Mouse (Mus musculus) natural killer cell, adult 2 months (primary cell): ENCODE data around the gene Ngfr.
"Not testable (repeated sequence)": the region's sequence is repeated elsewhere in the genome, so short reads cannot be mapped to it uniquely, and the experiment has no call there.

Experiments
- DNase-seq, 2 experiments: peaks; one replicate each; pipeline ENCODE4 v3.0.0; 2022; ENCODE audit warnings: low spot score in 2 of 2

The Ngfr gene

DNA sequence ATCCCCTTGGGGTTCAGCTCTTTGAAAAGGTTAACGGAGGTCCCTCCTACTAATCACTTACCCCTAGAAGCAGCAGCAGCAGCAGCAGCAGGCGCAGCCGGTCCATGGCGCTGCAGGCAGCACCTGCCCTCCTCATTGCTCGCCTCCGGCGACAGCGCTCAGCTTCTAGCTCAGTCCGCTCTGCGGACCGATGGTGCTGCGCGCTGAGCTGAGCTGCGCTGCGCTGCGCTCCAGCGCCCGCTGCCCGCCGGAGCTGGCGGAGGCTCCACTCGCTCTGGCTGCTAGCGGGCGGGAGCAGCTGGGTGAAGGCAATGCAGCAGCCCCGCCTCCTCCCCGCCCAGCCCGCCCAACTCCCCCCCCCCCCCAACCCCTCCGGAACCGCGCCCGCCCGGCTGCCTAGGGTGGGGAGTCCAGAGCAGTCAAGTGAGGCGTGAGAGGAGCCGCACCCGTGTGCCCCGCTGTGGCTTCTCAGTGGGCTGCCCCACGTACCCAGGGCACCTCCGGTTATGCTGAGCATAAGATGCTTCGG, at the start of gene Ngfr:
Ngfr (minus strand) TSS at position 313 of the 529 bp plus-strand sequence.
- DNase-seq = peak in 1 of 2 experiments; percentile 31

GRCm38 (mm10) chr11:95635030-95635429, 47.5 kb upstream of the Ngfr start:
- no peak for DNase-seq

- DNase-seq = no peak
Measured at GRCm38 (mm10) chr11:95633512-95634000, 46.0 kb upstream of the Ngfr start.

- no peak for DNase-seq
Measured at GRCm38 (mm10) chr11:95632474-95632873, 44.9 kb upstream of the Ngfr start.

DNA sequence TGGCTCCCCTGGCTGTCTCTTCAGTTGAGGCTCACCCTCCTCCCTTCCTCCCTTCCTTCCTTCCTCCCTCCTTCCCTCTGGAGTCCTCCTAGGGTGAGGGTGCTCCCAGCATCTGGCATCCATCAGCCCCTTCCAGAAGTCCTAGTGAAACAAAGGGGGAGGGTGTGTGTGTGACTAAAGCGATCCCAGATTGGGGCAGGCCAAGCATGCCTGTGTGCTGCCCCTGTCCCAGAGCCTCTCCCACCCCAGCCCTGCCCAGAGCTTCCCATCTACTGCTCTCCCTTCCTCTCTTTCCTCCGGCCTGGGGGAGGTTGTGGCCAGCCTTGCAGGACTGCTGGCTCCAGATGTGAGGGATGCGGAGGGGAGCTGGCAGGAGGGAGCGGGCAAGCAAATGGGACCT, 43.8 kb upstream of the Ngfr start:
- DNase-seq = no peak

DNA sequence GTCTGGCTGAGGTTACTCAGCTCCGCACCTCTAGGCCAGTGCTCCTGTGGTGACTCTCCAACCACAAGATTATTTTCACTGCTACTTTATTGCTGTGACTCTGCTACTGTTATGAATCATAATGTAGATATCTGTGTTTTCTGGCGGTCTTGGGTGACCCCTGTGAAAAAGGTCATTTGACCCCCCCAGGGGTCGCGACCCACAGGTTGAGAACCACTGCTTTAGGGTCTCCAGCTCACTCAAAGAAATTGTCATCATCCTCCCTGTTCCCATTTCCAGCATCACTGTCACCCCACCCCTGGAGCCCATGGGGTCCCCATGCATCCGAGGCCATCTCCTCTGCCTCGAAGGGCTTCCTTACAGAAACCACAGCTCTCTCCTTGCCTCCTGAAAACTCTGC, 43.0 kb upstream of the Ngfr start:
- no peak for DNase-seq

DNA sequence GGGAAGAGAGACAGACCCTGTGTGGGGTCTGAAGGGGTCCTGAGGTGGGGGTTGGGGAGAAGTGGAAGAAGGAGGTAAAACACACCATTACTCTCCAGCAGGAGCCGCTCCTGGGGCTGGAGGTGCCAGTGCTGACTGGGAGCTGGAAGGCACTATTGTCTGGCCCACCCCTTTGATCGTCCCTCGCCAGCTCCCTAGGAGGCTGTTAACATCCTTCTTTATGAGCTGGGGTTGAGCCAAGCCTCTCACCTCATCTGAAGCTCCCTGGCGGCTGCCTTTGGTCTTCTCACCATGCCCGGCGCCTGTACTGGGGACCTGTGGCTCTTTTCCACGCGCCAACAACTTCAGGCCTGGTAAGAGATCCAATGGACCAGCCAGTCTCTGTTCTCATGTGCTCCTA, 34.9 kb upstream of the Ngfr start:
- no peak for DNase-seq

DNA sequence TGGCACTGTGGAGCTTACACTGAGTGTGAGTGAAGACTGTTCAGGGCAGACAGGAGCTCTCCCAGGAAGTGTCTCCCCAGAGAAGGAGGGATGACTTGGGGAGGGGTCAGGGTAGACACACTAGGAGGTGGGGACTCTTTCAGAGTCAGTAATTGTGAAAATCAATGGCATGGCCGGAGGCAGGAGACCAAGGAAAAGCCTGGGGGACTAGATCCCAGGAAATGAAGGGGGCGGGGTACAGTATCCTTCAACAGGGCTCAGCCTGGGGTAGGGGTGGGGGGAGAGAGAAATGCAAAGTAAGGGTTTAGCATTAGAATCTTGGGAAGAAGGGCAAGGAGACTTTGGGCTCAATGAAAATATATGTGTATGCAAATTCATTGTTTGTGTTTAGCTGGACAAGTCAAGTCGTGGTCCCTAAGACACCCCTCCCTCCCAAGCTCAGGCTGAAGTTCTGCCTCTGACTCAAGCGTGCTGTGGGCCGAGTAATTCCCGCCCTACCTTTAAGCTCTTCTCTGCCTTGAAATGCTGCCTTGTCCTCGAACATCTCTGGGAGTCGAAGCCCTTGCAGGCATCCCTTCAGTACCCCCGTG, 34.1 kb upstream of the Ngfr start:
- DNase-seq = no peak

GRCm38 (mm10) chr11:95621010-95621409, 33.5 kb upstream of the Ngfr start:
- DNase-seq = no peak

DNA sequence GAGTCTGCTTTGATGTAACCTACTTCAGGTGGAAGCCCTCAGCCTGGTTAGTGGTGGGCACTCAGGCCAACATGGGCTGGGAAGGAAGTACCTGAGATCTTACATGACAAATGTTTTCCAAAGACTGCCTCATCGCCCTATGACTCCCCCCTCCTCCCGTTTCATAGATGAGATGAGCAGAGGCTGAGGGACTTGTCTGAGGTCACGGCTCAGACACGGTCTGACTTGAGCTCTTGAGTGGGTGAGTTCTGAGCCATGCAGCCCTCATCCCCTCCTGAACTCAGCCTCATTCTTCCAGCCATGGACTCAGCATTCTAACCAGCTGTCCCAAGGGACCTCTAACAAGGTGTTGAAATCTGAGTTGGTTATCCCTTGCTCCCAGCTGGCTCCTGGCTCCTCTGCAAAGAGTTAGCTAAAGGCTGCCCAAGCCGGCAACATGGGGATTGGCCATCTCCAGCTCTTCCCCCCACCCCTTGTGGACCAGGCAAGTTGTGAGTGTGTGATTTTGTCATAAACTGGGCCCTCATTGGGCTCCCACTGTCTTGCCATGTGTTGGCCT, 32.4 kb upstream of the Ngfr start:
- no peak for DNase-seq

- no peak for DNase-seq
Measured at GRCm38 (mm10) chr11:95619081-95619480, 31.5 kb upstream of the Ngfr start.

GRCm38 (mm10) chr11:95617785-95618465, 30.4 kb upstream of the Ngfr start:
- DNase-seq = no peak

GRCm38 (mm10) chr11:95614739-95615138, 27.2 kb upstream of the Ngfr start:
- no peak for DNase-seq

DNA sequence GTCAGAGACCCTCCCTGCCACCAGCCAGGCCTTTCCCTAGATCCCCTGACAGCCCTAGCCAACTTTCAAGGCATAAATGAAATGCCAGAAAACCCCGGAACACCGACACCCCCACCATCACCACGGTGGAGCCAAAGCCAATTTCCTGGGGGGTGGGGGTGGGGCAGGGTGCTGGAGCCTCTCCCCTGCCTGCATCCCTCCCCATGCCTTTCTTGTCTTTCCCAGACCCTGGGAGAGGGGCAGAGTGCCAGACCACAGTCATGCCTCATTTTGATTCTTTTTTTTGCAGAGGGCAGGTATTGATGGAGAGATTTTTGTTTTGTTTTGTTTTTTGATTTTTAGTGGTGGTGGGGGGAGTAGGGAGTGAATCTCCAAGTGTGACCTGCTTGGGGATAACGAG, 23.7 kb upstream of the Ngfr start:
- no peak for DNase-seq

GRCm38 (mm10) chr11:95610391-95610902, 22.9 kb upstream of the Ngfr start:
- no peak for DNase-seq

- no peak for DNase-seq
Measured at GRCm38 (mm10) chr11:95609924-95610323, 22.4 kb upstream of the Ngfr start.

GRCm38 (mm10) chr11:95607286-95607685, 19.8 kb upstream of the Ngfr start:
- not testable (repeated sequence) for DNase-seq

DNA sequence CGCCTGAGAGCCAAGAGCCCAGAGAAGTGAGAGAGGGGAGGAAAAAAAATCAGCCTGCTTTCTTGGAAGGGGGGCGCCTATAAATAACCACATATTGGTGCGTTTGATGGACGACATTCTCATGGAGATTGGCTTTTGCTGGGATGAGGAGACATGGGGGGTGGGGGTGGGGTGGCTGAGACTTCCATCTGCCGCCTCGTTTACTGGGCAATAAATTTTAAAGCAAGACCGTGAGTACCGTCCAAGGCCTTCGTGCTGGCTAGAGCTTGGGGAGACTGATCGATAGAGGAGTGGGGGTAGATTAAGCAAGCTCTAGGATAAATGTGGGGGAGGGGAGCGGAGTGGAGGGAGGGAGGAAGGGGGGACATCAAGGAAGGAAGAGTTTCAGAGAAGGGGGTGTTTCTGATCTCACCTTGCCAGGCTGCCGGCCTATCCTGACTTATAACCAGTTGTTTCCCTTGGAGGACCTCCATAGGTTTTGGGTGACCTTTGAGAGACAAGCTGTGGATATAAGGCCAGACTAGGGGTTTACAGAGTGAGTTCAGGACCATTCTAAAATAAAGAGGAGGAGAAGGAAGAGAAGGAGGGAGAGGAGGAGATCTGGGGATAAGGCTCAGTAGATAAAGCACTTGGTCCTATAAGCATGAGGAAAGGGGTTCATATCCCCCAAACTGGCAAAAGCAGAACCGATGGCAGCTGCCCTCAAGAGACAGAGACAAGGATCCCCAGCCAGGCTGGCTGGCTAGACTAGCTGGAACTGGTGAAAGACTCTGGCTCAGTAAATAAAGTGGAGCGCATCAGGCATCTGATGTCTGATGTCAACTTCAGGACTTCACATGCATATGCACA, 10.9 kb upstream of the Ngfr start:
- DNase-seq = no peak

- DNase-seq = no peak
Measured at GRCm38 (mm10) chr11:95597741-95598140, 10.2 kb upstream of the Ngfr start.

- no peak for DNase-seq
Measured at GRCm38 (mm10) chr11:95596704-95597103, 9.2 kb upstream of the Ngfr start.

- no peak for DNase-seq
Measured at GRCm38 (mm10) chr11:95596150-95596515, 8.6 kb upstream of the Ngfr start.
